In the genomic region with DNA sequence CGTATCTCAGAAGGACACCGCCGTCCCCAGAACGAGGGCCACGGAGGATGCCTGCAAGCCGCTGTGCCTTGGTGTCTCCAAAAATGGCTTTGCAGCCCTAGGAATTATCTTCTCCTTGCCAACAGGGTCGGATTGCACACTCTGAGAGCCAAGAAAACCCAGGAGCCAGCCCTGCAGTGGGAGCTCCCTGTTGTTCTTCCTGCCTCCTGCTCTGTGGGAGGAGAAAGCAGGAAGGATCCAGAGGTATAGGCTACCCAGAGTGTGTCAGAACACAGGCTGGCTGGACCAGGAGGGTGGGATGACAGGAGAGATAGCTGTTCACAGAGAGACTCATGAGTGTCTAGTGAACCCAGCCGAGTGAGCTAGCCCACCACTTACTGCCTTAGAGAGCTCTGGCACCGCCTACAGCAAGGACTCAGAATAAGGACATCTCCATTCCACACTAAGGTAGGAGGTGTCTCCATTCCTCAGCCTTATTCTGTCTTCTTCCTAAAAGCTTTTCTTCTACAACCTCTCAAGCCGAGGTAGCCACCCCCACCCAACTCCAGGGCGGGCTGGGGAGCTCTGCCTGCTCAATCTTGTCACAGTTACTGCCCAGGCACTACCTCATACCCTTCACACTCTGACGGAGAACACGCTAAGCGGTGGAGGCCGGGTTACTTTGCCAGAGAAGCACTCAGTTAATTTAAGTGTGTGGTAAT, we compare ENCODE assay signal across 11 mouse cellular contexts. TPM values are rescaled to one million over a fixed set of nuclear protein-coding genes. Genes with fewer than 3 reads are reported as not detected.
A peak's percentile ranks its signal among the peaks of the same experiment; 100 is the strongest.
DNase-seq lines count a peak whose midpoint lies in the region; ATAC-seq and TF ChIP-seq lines count a peak whose summit lies in the region.
"Had no signal": no experiment of that assay in that cellular context is flagged by ENCODE, and none has a peak within 500 bp of the region (broad histone marks: within the 10 kb centered on the region; RNA-seq: fewer than 3 reads in every experiment).

No protein-coding gene starts in this region.

- no peaks in the 10 kb centered on the region for H3K36me3 ChIP-seq in forebrain, embryonic 10.5 days (replicated peaks)
- no peaks in the 10 kb centered on the region for H3K36me3 ChIP-seq in forebrain, embryonic 14.5 days (ENCODE audit: control insufficient read depth, insufficient read depth, low read length)
- 0 out of 2 replicates have a peak, but pooled peaks cover 2% of the 10 kb centered on the region for H3K36me3 ChIP-seq in embryonic facial prominence, embryonic 10.5 days (replicated peaks)
- 0 out of 2 replicates have a peak, but pooled peaks cover 5% of the 10 kb centered on the region for H3K36me3 ChIP-seq in limb, embryonic 12.5 days
- H3K36me3 ChIP-seq in forebrain, embryonic 11.5 days (ENCODE audit: control insufficient read depth, insufficient read depth, low read length): no peaks in the 10 kb centered on the region
- H3K36me3 ChIP-seq: forebrain, embryonic 15.5 days had no signal

- H3K4me2 ChIP-seq in forebrain, embryonic 14.5 days (ENCODE audit: low read length): no peak overlapping the region
- no peak overlapping the region for H3K4me2 ChIP-seq in limb, embryonic 12.5 days
- H3K4me2 ChIP-seq in forebrain, embryonic 11.5 days (ENCODE audit: low read depth, low read length, severe bottlenecking): no peak overlapping the region
- H3K4me2 ChIP-seq: forebrain, embryonic 15.5 days; midbrain, embryonic 11.5 days had no signal

- TF ChIP-seq CTCF in left cerebral cortex, adult 2 months (IDR thresholded peaks at IDR 0.05): no peak; the same call in 1 of the 2 replicates

- intact Hi-C loops in left cerebral cortex, adult 2 months (cut with DNase I): loop anchor here (2.0 to 5.0 kb wide), 2 partner anchors 45 to 79 kb away; no protein-coding TSS in a partner anchor
- intact Hi-C loops in left cerebral cortex, postnatal 4 days (cut with DNase I): no loop called here

- peaks cover 11% of the 10 kb centered on the region; the same call in 1 of the 2 replicates for H3K27me3 ChIP-seq in forebrain, embryonic 10.5 days (ENCODE audit: poor library complexity, severe bottlenecking)
- no peaks in the 10 kb centered on the region for H3K27me3 ChIP-seq in forebrain, embryonic 14.5 days (replicated peaks; ENCODE audit: control insufficient read depth, insufficient read depth, low read length)
- H3K27me3 ChIP-seq in embryonic facial prominence, embryonic 10.5 days (replicated peaks; ENCODE audit: low read depth, poor library complexity, severe bottlenecking): no peaks in the 10 kb centered on the region
- no peaks in the 10 kb centered on the region for H3K27me3 ChIP-seq in limb, embryonic 12.5 days
- no peaks in the 10 kb centered on the region for H3K27me3 ChIP-seq in forebrain, embryonic 11.5 days (ENCODE audit: control insufficient read depth, insufficient read depth, low read length)
- H3K27me3 ChIP-seq: forebrain, embryonic 15.5 days had no signal

- WGBS in forebrain, embryonic 10.5 days: 87% methylated on average over 15 of the region's 15 CpGs
- WGBS in forebrain, embryonic 14.5 days: 86% methylated on average over 15 of the region's 15 CpGs
- WGBS in embryonic facial prominence, embryonic 10.5 days: 85% methylated on average over 15 of the region's 15 CpGs
- 82% methylated on average over 15 of the region's 15 CpGs for WGBS in limb, embryonic 12.5 days
- 86% methylated on average over 15 of the region's 15 CpGs for WGBS in forebrain, embryonic 11.5 days

- peak overlapping the region; percentile 0 for H3K27ac ChIP-seq in forebrain, embryonic 10.5 days
- no peak overlapping the region for H3K27ac ChIP-seq in forebrain, embryonic 14.5 days (ENCODE audit: low read depth, low read length)
- peak overlapping the region; percentile 80 for H3K27ac ChIP-seq in left cerebral cortex, adult 2 months
- H3K27ac ChIP-seq in embryonic facial prominence, embryonic 10.5 days (replicated peaks): peak overlapping the region; percentile 72
- 0 out of 2 replicates have a peak overlapping the region, but pooled peaks have one; percentile 25 for H3K27ac ChIP-seq in limb, embryonic 12.5 days
- no peak overlapping the region for H3K27ac ChIP-seq in forebrain, embryonic 11.5 days (ENCODE audit: low read depth, low read length)
- H3K27ac ChIP-seq: forebrain, embryonic 15.5 days had no signal

- no peak for DNase-seq in forebrain, embryonic 10.5 days (ENCODE audit: extremely low spot score, low spot score)
- DNase-seq in forebrain, embryonic 14.5 days (ENCODE audit: low spot score): no peak
- peak in 1 of 2 experiments; percentile 55 for DNase-seq in left cerebral cortex, adult 2 months (ENCODE audit: extremely low spot score in 1 of 2, low spot score in 2 of 2)
- no peak for DNase-seq in left cerebral cortex, postnatal 4 days
- DNase-seq in embryonic facial prominence, embryonic 10.5 days (ENCODE audit: low spot score): no peak
- DNase-seq in cerebellum, postnatal 14 days: no peak
- DNase-seq in forebrain, embryonic 11.5 days (ENCODE audit: low spot score): no peak
- DNase-seq: cerebellum, adult 11 months had no signal

- no peak for ATAC-seq in forebrain, embryonic 14.5 days
- ATAC-seq in limb, embryonic 12.5 days (ENCODE audit: insufficient number of reproducible peaks, insufficient read depth, low FRiP score, low TSS enrichment, low read depth): 0 out of 2 replicates have a peak, but pooled peaks have one; percentile 12
- no peak for ATAC-seq in forebrain, embryonic 11.5 days (replicated peaks; ENCODE audit: low FRiP score)
- ATAC-seq: forebrain, embryonic 15.5 days had no signal

- no peak overlapping the region for H3K9ac ChIP-seq in forebrain, embryonic 14.5 days (ENCODE audit: low read length)
- no peak overlapping the region for H3K9ac ChIP-seq in limb, embryonic 12.5 days (replicated peaks)
- no peak overlapping the region for H3K9ac ChIP-seq in forebrain, embryonic 11.5 days (ENCODE audit: low read length)
- H3K9ac ChIP-seq: forebrain, embryonic 15.5 days had no signal

- H3K4me3 ChIP-seq in forebrain, embryonic 10.5 days: no peak overlapping the region
- no peak overlapping the region for H3K4me3 ChIP-seq in forebrain, embryonic 14.5 days (ENCODE audit: low read depth, low read length)
- 0 out of 2 replicates have a peak overlapping the region, but pooled peaks have one; percentile 3 for H3K4me3 ChIP-seq in left cerebral cortex, adult 2 months
- no peak overlapping the region for H3K4me3 ChIP-seq in embryonic facial prominence, embryonic 10.5 days
- no peak overlapping the region for H3K4me3 ChIP-seq in limb, embryonic 12.5 days (replicated peaks)
- H3K4me3 ChIP-seq in forebrain, embryonic 11.5 days (ENCODE audit: low read depth, low read length): no peak overlapping the region
- H3K4me3 ChIP-seq: forebrain, embryonic 15.5 days had no signal

- H3K9me3 ChIP-seq in forebrain, embryonic 10.5 days: no peaks in the 10 kb centered on the region
- no peaks in the 10 kb centered on the region for H3K9me3 ChIP-seq in forebrain, embryonic 14.5 days (replicated peaks; ENCODE audit: control insufficient read depth, low read length)
- no peaks in the 10 kb centered on the region for H3K9me3 ChIP-seq in embryonic facial prominence, embryonic 10.5 days
- no peaks in the 10 kb centered on the region for H3K9me3 ChIP-seq in limb, embryonic 12.5 days
- no peaks in the 10 kb centered on the region for H3K9me3 ChIP-seq in forebrain, embryonic 11.5 days (ENCODE audit: control insufficient read depth, low read length)
- H3K9me3 ChIP-seq: forebrain, embryonic 15.5 days had no signal

- H3K4me1 ChIP-seq in forebrain, embryonic 10.5 days: peaks cover 86% of the 10 kb centered on the region
- peaks cover 18% of the 10 kb centered on the region for H3K4me1 ChIP-seq in forebrain, embryonic 14.5 days (ENCODE audit: control insufficient read depth, insufficient read depth, low read length)
- H3K4me1 ChIP-seq in embryonic facial prominence, embryonic 10.5 days: peaks cover 88% of the 10 kb centered on the region
- H3K4me1 ChIP-seq in limb, embryonic 12.5 days (replicated peaks): peaks cover 90% of the 10 kb centered on the region
- peaks cover 15% of the 10 kb centered on the region for H3K4me1 ChIP-seq in forebrain, embryonic 11.5 days (replicated peaks; ENCODE audit: control insufficient read depth, insufficient read depth, low read length)

RNA-seq across cellular contexts. Expression of gene Rassf3, which starts 48.0 kb away (rescaled TPM):
- polyA plus RNA-seq in forebrain, embryonic 10.5 days (2016; fragmentation: Nextera tagmentation; extraction: Ambion mirVana): 10.6 and 12.2 TPM in 2 replicates
- polyA plus RNA-seq in forebrain, embryonic 14.5 days (2014; fragmentation: Nextera tagmentation; extraction: Ambion mirVana): 4.4 and 4.7 TPM in 2 replicates
- total RNA-seq in left cerebral cortex, adult 2 months (2021): 10 to 100 TPM; 39.4 to 40.1 TPM
- total RNA-seq in left cerebral cortex, postnatal 4 days (2021): 10 to 100 TPM; 17.4 to 22.9 TPM
- polyA plus RNA-seq in embryonic facial prominence, embryonic 10.5 days (2016; fragmentation: Nextera tagmentation; extraction: Ambion mirVana): 15.8 and 19.4 TPM in 2 replicates
- polyA plus RNA-seq in limb, embryonic 12.5 days (2016; fragmentation: Nextera tagmentation; extraction: Ambion mirVana): 20.2 and 22.2 TPM in 2 replicates
- polyA plus RNA-seq in forebrain, embryonic 11.5 days (2014; fragmentation: Nextera tagmentation; extraction: Ambion mirVana): 5.5 and 7.6 TPM in 2 replicates

Comparison
In these comparisons a context has a peak if more than half of its experiments do, and no peak if none do; other contexts are left out.
1. H3K27ac ChIP-seq: peak in forebrain, embryonic 10.5 days (single experiment), left cerebral cortex, adult 2 months (single experiment), embryonic facial prominence, embryonic 10.5 days (single experiment) and limb, embryonic 12.5 days (single experiment); none in forebrain, embryonic 14.5 days (single experiment) and forebrain, embryonic 11.5 days (single experiment).